Mouse (Mus musculus): Measurements from ENCODE around the gene Krtap4-6.

DNA sequence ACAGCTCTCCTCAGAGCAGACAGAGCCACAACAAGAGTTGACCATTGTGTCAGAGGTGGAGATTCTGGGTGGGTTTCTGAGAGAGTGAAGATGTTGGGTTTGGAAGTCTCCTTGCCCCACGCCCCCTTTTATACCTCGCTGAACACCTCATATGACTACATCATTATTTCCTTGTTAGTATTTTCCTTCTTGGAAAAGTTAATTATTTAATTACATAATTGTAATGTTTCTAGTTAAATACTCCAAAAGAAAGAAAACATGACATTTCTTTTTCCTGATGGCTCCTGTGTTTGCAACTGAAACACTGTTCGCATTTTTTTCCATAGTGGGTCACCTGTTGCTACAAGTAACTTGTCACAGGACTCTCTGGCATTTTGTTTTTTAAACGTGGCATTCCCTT is 37.6 kb downstream of the Krtap4-6 start, which contains the start of gene Krtap4-1:
- TF ChIP-seq CTCF (IDR thresholded peaks at IDR 0.05; ENCODE audit: control insufficient read depth, insufficient read depth, low read length) (no peak), POLR2A (IDR thresholded peaks at IDR 0.05; ENCODE audit: borderline replicate concordance, control insufficient read depth, low read depth, low read length) (no peak)

Data from bone marrow, adult 2 months (tissue).